Mouse (Mus musculus) frontal cortex, postnatal 14 days (tissue): ENCODE results near the gene Dlgap3.

ENCODE experiments used
- DNase-seq, 2 experiments: peaks; one replicate each; pipeline ENCODE4 v3.0.0; 2022; ENCODE audit warnings: low spot score in 2 of 2

Dlgap3 gene

GRCm38 (mm10) chr4:127261601-127262000, 92.6 kb downstream of the Dlgap3 start:
- DNase-seq = no peak

GRCm38 (mm10) chr4:127263438-127264182, 94.6 kb downstream of the Dlgap3 start:
- DNase-seq = no peak

- DNase-seq = no peak
Measured at GRCm38 (mm10) chr4:127264183-127264554, 95.2 kb downstream of the Dlgap3 start.

GRCm38 (mm10) chr4:127278451-127279001, 109.5 kb downstream of the Dlgap3 start:
- no peak for DNase-seq

DNA sequence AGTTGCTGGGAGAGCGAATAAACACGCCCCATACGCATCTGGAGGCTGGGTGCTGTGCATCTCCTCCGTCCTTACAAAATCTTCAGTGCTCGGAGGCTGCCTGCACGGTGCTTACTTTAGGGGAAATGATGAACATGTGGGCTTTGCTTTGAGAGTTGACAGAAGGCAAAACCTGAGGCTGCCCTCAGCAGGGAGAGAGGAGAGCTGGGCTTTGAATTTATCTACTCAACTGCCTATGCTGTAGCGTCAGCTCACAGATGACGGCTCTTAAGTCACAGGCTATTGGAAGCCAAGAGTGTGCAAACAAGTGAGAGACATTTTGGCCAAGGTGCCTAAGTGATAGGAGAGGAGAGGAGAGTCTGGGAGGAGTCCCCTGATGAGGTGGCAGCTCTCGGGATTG, 110.2 kb downstream of the Dlgap3 start:
- DNase-seq = no peak
